Comparison of ENCODE assay signal across 8 mouse cellular contexts in genomic region chr11:54962810-54963209, GRCm38 (mm10). TPM values are rescaled to one million over a fixed set of nuclear protein-coding genes. Genes with fewer than 3 reads are reported as not detected.
DNase-seq lines count a peak whose midpoint lies in the region; ATAC-seq lines count a peak whose summit lies in the region.

Gene Tnip1, minus strand, starts transcription at chr11:54962917.

- no peaks in the 10 kb centered on the region for H3K27me3 ChIP-seq in hindbrain, embryonic 15.5 days
- no peaks in the 10 kb centered on the region for H3K27me3 ChIP-seq in limb, embryonic 10.5 days (ENCODE audit: low read depth, poor library complexity, severe bottlenecking)

- no peaks in the 10 kb centered on the region for H3K36me3 ChIP-seq in hindbrain, embryonic 15.5 days
- no peaks in the 10 kb centered on the region for H3K36me3 ChIP-seq in limb, embryonic 10.5 days

- H3K4me3 ChIP-seq in hindbrain, embryonic 15.5 days = no peak within 1 kb of the TSS
- H3K4me3 ChIP-seq in limb, embryonic 10.5 days = no peak within 1 kb of the TSS

- no peak for ATAC-seq in hindbrain, embryonic 15.5 days (ENCODE audit: low FRiP score, low read depth)

- no peak within 1 kb of the TSS for H3K27ac ChIP-seq in hindbrain, embryonic 15.5 days (replicated peaks)
- peak within 1 kb of the TSS; percentile 32; the same call in 1 of the 2 replicates for H3K27ac ChIP-seq in limb, embryonic 10.5 days

- no peaks in the 10 kb centered on the region for H3K4me1 ChIP-seq in hindbrain, embryonic 15.5 days (replicated peaks)
- peaks cover 12% of the 10 kb centered on the region for H3K4me1 ChIP-seq in limb, embryonic 10.5 days

- no peak within 1 kb of the TSS for H3K9ac ChIP-seq in hindbrain, embryonic 15.5 days

- DNase-seq in kidney, adult 8-10 months = peak; percentile 17 to 34
- DNase-seq in kidney, adult 18-20 months = no peak
- peak; percentile 79 for DNase-seq in adrenal gland, adult 2 months
- peak; percentile 41 for DNase-seq in gastrocnemius, postnatal 10 days
- DNase-seq in limb, embryonic 10.5 days (ENCODE audit: low spot score) = no peak
- peak; percentile 60 to 67 for DNase-seq in natural killer cell, adult 2 months (ENCODE audit: low spot score in 2 of 2)
- no peak for DNase-seq in right cerebral cortex, postnatal 14 days

- H3K4me2 ChIP-seq in hindbrain, embryonic 15.5 days = no peak within 1 kb of the TSS

- no peaks in the 10 kb centered on the region for H3K9me3 ChIP-seq in hindbrain, embryonic 15.5 days
- no peaks in the 10 kb centered on the region for H3K9me3 ChIP-seq in limb, embryonic 10.5 days (replicated peaks)

- WGBS in hindbrain, embryonic 15.5 days = 42% methylated on average over 6 of the region's 6 CpGs
- 21% methylated on average over 6 of the region's 6 CpGs for WGBS in limb, embryonic 10.5 days

RNA-seq across cellular contexts. Expression of gene Tnip1, which starts in this region (rescaled TPM):
- 10 to 100 TPM; 82.2 to 88.8 TPM for total RNA-seq in adrenal gland, adult 2 months (2021)
- polyA plus RNA-seq in adrenal gland, adult 2 months (2012; rRNA removed) = 59.0 and 63.6 TPM in 2 replicates
- 10 to 100 TPM; 31.7 to 37.5 TPM for total RNA-seq in gastrocnemius, postnatal 10 days (2021)
- 16.3 and 18.6 TPM in 2 replicates for polyA plus RNA-seq in hindbrain, embryonic 15.5 days (2015; fragmentation: Nextera tagmentation; extraction: Ambion mirVana)
- polyA plus RNA-seq in limb, embryonic 10.5 days (2016; fragmentation: Nextera tagmentation; extraction: Ambion mirVana) = 10.0 and 14.0 TPM in 2 replicates

Comparison
In these comparisons a context has a peak if more than half of its experiments do, and no peak if none do; other contexts are left out.
1. DNase-seq: peak in kidney, adult 8-10 months (2 of 2), adrenal gland, adult 2 months (single experiment), gastrocnemius, postnatal 10 days (single experiment) and natural killer cell, adult 2 months (2 of 2); none in kidney, adult 18-20 months (single experiment), limb, embryonic 10.5 days (single experiment) and right cerebral cortex, postnatal 14 days (single experiment).